Mouse (Mus musculus) thymus, adult 2 months (tissue): ENCODE data around the gene Evi2.

Experiments used
- CTCF ChIP-seq: fragments of 200-500 bp; IDR thresholded peaks from 2 replicates; pipeline ENCODE4 v1.5.1; 2012; ENCODE audit warnings: mild to moderate bottlenecking, control low read depth, low read length, moderate library complexity, borderline replicate concordance; ENCODE audit not compliant: control insufficient read depth, poor library complexity, insufficient read depth; ENCODE audit errors: extremely low read depth
- POLR2A ChIP-seq: fragments of 200-500 bp; IDR thresholded peaks from 2 replicates; pipeline ENCODE4 v1.6.1; 2012; ENCODE audit warnings: mild to moderate bottlenecking, low read length, control low read depth, moderate library complexity; ENCODE audit not compliant: control insufficient read depth, poor library complexity, insufficient read depth; ENCODE audit errors: extremely low read depth

- no peak for TF ChIP-seq CTCF
- no peak for TF ChIP-seq POLR2A
Measured at GRCm38 (mm10) chr11:79530333-79530761, at the start of gene Evi2, which contains the start of gene Evi2a.
